Mouse (Mus musculus): ENCODE measurements around the gene Cyp2j13.
"Not testable (repeated sequence)": the region's sequence is repeated elsewhere in the genome, so short reads cannot be mapped to it uniquely, and the experiment has no call there.

Gene Cyp2j13

GRCm38 (mm10) chr4:96077261-96078125, at the start of gene Cyp2j13:
Gene Cyp2j13, minus strand, starts transcription at chr4:96077546.
- peak; percentile 75 for DNase-seq

GRCm38 (mm10) chr4:96096841-96097240, 19.5 kb upstream of the Cyp2j13 start:
- no peak for DNase-seq

DNA sequence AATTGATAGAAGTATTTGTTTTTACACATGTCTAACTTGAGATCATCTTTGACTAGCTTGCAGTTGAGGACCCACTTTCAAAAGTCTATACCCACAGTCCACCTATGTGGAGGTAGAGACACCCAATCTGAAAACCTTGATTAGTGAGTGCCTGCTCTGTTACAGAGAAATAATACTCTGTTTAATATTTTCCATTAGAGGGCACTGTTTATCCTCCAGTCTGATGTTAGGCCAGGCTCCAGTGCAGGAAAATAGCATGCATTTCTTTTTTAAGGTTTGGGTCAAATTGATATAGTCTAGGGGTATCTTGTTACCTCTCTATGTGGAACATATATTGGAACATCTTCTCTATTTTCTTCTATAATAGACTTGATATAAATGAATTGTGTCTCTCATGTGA, 14.5 kb upstream of the Cyp2j13 start:
- DNase-seq, result no peak

GRCm38 (mm10) chr4:96089356-96090048, 12.2 kb upstream of the Cyp2j13 start:
- DNase-seq, result not testable (repeated sequence)

GRCm38 (mm10) chr4:96078308-96078707, 962 bp upstream of the Cyp2j13 start:
- DNase-seq, result no peak

GRCm38 (mm10) chr4:96062045-96062444, 15.3 kb downstream of the Cyp2j13 start:
- DNase-seq, result no peak

- no peak for DNase-seq
These were observed 17.2 kb downstream of the Cyp2j13 start for GRCm38 (mm10) chr4:96060106-96060505.

DNA sequence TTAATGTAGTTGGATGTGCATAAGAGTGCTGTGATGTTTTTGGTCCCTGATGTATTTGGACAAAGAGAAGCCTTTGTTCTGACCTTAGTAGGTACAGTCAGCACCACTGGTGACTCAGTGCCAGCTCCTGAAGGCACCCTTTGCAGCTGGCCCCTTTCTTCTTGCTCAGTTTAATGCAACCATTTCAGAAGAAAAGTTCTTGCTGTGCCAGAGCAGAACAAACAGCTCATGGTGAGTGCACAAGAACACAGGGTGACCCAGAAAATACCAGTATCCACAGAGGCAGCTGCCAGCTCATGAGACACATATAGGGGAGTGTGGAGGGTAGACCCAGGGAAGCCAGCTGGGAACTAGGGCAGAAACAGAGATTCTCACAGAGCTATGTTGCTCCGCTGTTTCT, 48.9 kb downstream of the Cyp2j13 start:
- peak; percentile 7 for DNase-seq

GRCm38 (mm10) chr4:96022803-96023202, 54.5 kb downstream of the Cyp2j13 start:
- no peak for DNase-seq

DNA sequence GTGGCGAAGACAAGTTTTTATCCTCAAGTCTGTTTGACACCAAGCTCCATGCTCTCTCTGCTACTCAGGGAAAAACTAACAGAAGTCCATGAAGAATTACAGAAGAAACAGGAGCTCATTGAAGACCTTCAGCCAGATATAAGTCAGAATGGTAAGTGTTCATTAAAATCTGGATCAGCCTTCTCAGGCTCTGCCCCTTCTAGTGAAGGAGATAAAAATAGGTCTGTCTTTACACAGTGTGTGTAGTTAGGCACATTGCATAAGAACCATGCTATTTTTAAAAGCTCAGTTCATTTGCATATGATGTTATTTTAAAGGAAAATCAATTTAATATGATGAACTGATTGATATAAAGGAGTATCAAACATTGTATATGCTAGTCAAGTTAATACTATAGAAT, 60.5 kb downstream of the Cyp2j13 start:
- no peak for DNase-seq

GRCm38 (mm10) chr4:95982221-95982620, 95.1 kb downstream of the Cyp2j13 start:
- DNase-seq, result not testable (repeated sequence)

Data from cerebellum, adult 11-12 months (tissue).